Mouse (Mus musculus) cerebellum, adult 2 months (tissue): ENCODE results near the gene Olfr1410. TPM values are rescaled to one million over a fixed set of nuclear protein-coding genes. Genes with fewer than 3 reads are reported as not detected.
A peak's percentile ranks its signal among the peaks of the same experiment; 100 is the strongest.

Source experiments
- DNase-seq, 2 experiments: peaks; one replicate each; pipeline ENCODE4 v3.0.0; 2021
- H3K27ac ChIP-seq: fragments of 200-500 bp; 2 replicates; pipeline ENCODE4 v1.5.1; 2012; ENCODE audit warnings: low read length, control low read depth, inconsistent platforms; ENCODE audit not compliant: insufficient read depth
- H3K27me3 ChIP-seq: fragments of 200-500 bp; 2 replicates; pipeline ENCODE4 v1.6.1; 2012; ENCODE audit warnings: inconsistent platforms, mild to moderate bottlenecking, low read length, moderate library complexity; ENCODE audit not compliant: control insufficient read depth, insufficient read depth
- H3K4me1 ChIP-seq: fragments of 200-500 bp; 2 replicates; pipeline ENCODE4 v1.6.1; 2011; ENCODE audit warnings: low read length; ENCODE audit not compliant: control insufficient read depth, insufficient read depth
- H3K4me3 ChIP-seq: fragments of 200-500 bp; replicated peaks from 2 replicates; pipeline ENCODE3; 2011; ENCODE audit warnings: mild to moderate bottlenecking, low read depth, low read length, control low read depth; ENCODE audit not compliant: insufficient read depth
- CTCF ChIP-seq: fragments of 200-500 bp; IDR thresholded peaks from 2 replicates; pipeline ENCODE4 v1.5.1; 2011; ENCODE audit warnings: low read depth, mild to moderate bottlenecking, control low read depth, low read length, moderate library complexity, borderline replicate concordance; ENCODE audit not compliant: insufficient read depth
- POLR2A ChIP-seq: fragments of 200-500 bp; IDR thresholded peaks from 2 replicates; pipeline ENCODE4 v1.6.1; 2011; ENCODE audit warnings: low read length, control low read depth, borderline replicate concordance; ENCODE audit not compliant: insufficient read depth
- WGBS: fragments of 180-500 bp; shearing (Covaris S2); methylation state at CpG from one replicate; pipeline ENCODE4 v1.1.7; 2018; 5-methylcytosine and 5-hydroxymethylcytosine counted together
- polyA plus RNA-seq: library from polyadenylated mRNA; depleted of rRNA; stranded (reverse); fragments of >200 nt; gene quantifications from 2 replicates; pipeline ENCODE4 v1.2.3, GENCODE M21; 2012; rRNA removed

Olfr1410 gene
- polyA plus RNA-seq: not detected in 2 replicates

GRCm38 (mm10) chr1:92605482-92605881 lies at the start of gene Olfr1410:
Olfr1410 (plus strand) TSS chr1:92605782.
- WGBS: 89% methylated on average over 1 of the region's 1 CpGs
- Histone ChIP-seq H3K4me1 (no peaks in the 10 kb centered on the region), H3K27me3 (no peaks in the 10 kb centered on the region), H3K4me3 (no peak within 1 kb of the TSS), H3K27ac (no peak within 1 kb of the TSS)
- no peak for TF ChIP-seq POLR2A
- TF ChIP-seq CTCF: no peak
- DNase-seq: no peak

GRCm38 (mm10) chr1:92571022-92571421 lies 34.6 kb upstream of the Olfr1410 start, which contains the start of gene Olfr1413:
Olfr1413 (plus strand) TSS chr1:92571322.
- no peak within 1 kb of the TSS for H3K27ac ChIP-seq
- no peaks in the 10 kb centered on the region for H3K4me1 ChIP-seq
- 87% methylated on average over 3 of the region's 3 CpGs for WGBS
- no peak for DNase-seq
- TF ChIP-seq POLR2A (no peak), CTCF (no peak)
- H3K27me3 ChIP-seq: no peaks in the 10 kb centered on the region
- no peak within 1 kb of the TSS for H3K4me3 ChIP-seq

- 78% methylated on average over 2 of the region's 2 CpGs for WGBS
- no peak within 1 kb of the TSS for H3K27ac ChIP-seq
- no peaks in the 10 kb centered on the region for H3K4me1 ChIP-seq
- no peak within 1 kb of the TSS for H3K4me3 ChIP-seq
- TF ChIP-seq POLR2A: no peak
- TF ChIP-seq CTCF: no peak
- DNase-seq: no peak
- H3K27me3 ChIP-seq: no peaks in the 10 kb centered on the region
Observed at GRCm38 (mm10) chr1:92585479-92585878, 20.1 kb upstream of the Olfr1410 start, which contains the start of gene Olfr1412. Olfr1412 (plus strand) TSS chr1:92585779.

- Histone ChIP-seq H3K27me3 (no peaks in the 10 kb centered on the region; the same call in 1 of the 2 replicates), H3K4me1 (no peaks in the 10 kb centered on the region), H3K27ac (no peak within 1 kb of the TSS), H3K4me3 (no peak within 1 kb of the TSS)
- TF ChIP-seq POLR2A: no peak
- no peak for TF ChIP-seq CTCF
- DNase-seq: no peak
Observed at GRCm38 (mm10) chr1:92594111-92594510, 11.5 kb upstream of the Olfr1410 start, which contains the start of gene Olfr1411. Olfr1411 (plus strand) TSS chr1:92594411.

GRCm38 (mm10) chr1:92596019-92596418 lies 9.6 kb upstream of the Olfr1410 start:
- no peak overlapping the region for H3K27ac ChIP-seq
- DNase-seq: no peak
- WGBS: 91% methylated on average over 3 of the region's 3 CpGs
- no peaks in the 10 kb centered on the region; the same call in 1 of the 2 replicates for H3K27me3 ChIP-seq
- no peaks in the 10 kb centered on the region for H3K4me1 ChIP-seq
- TF ChIP-seq CTCF (no peak), POLR2A (no peak)
- no peak overlapping the region for H3K4me3 ChIP-seq

- no peak for DNase-seq
- WGBS: 72% methylated on average over 4 of the region's 4 CpGs
- no peak overlapping the region for H3K4me3 ChIP-seq
- no peak overlapping the region for H3K27ac ChIP-seq
- no peaks in the 10 kb centered on the region for H3K4me1 ChIP-seq
- no peaks in the 10 kb centered on the region for H3K27me3 ChIP-seq
- TF ChIP-seq CTCF (no peak), POLR2A (no peak)
Observed at GRCm38 (mm10) chr1:92607711-92608110, 2.1 kb downstream of the Olfr1410 start.

GRCm38 (mm10) chr1:92611008-92611407 lies 5.4 kb downstream of the Olfr1410 start:
- H3K4me3 ChIP-seq: no peak overlapping the region
- 4% methylated on average over 5 of the region's 5 CpGs for WGBS
- TF ChIP-seq CTCF (peak; percentile 92), POLR2A (no peak)

GRCm38 (mm10) chr1:92613175-92613574 lies 7.6 kb downstream of the Olfr1410 start:
- WGBS: 16% methylated on average over 4 of the region's 4 CpGs
- Histone ChIP-seq H3K27me3 (no peaks in the 10 kb centered on the region), H3K4me3 (no peak overlapping the region), H3K4me1 (no peaks in the 10 kb centered on the region), H3K27ac (no peak overlapping the region)
- no peak for TF ChIP-seq CTCF
- no peak for TF ChIP-seq POLR2A
- DNase-seq: no peak

More at GRCm38 (mm10) chr1:92611008-92611407, 5.4 kb downstream of the Olfr1410 start:
- no peak overlapping the region for H3K27ac ChIP-seq
- H3K4me1 ChIP-seq: no peaks in the 10 kb centered on the region
- peak; percentile 50 to 59 for DNase-seq
- no peaks in the 10 kb centered on the region for H3K27me3 ChIP-seq

- H3K4me3 ChIP-seq: no peak overlapping the region
- WGBS: 0% methylated on average over 1 of the region's 1 CpGs
- peak; percentile 27; the same call in 1 of the 2 replicates for TF ChIP-seq CTCF
- TF ChIP-seq POLR2A: no peak
- no peak overlapping the region for H3K27ac ChIP-seq
- no peaks in the 10 kb centered on the region for H3K27me3 ChIP-seq
- H3K4me1 ChIP-seq: no peaks in the 10 kb centered on the region
- DNase-seq: no peak
Observed at GRCm38 (mm10) chr1:92614516-92614915, 8.9 kb downstream of the Olfr1410 start.
